Mouse (Mus musculus): Measurements from ENCODE around the gene Snx32.

Snx32 gene

DNA sequence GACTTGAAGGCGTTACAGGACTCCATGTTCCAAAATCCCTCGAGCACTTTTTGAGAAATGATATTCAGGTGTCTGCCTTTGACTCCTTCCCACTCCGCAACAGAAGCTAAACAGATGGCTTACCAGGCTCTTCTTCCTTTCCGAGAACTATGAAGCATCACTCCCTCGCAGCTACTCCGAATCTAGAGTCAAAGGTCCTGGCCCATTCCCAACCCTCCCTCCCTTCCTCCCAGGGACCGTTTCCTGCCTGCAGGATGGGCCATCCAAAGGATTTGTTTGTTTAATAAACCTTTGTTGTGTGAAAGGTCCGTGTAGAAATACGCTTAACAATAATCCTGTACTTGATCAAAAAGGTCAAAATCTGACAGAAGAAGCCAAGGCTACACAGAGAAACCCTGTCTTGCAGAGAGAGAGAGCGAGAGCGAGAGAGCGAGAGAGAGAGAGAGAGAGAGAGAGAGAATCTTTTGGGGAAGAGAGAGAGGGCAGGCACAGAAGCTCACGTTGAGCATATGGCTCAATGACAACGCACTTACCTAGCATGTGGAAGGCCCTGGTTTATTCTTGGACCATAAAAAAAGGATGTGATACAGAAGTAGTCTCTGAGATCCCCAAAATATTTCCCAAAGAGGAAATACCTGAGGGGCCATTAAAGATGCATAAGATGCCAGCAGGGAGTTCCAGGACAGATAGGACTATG lies 52.4 kb downstream of the Snx32 start, which contains the start of gene Ccdc85b:
Gene Ccdc85b (minus strand): TSS at position 149 of the 697 bp plus-strand sequence.
- no peak for DNase-seq (ENCODE audit: low read depth)

DNA sequence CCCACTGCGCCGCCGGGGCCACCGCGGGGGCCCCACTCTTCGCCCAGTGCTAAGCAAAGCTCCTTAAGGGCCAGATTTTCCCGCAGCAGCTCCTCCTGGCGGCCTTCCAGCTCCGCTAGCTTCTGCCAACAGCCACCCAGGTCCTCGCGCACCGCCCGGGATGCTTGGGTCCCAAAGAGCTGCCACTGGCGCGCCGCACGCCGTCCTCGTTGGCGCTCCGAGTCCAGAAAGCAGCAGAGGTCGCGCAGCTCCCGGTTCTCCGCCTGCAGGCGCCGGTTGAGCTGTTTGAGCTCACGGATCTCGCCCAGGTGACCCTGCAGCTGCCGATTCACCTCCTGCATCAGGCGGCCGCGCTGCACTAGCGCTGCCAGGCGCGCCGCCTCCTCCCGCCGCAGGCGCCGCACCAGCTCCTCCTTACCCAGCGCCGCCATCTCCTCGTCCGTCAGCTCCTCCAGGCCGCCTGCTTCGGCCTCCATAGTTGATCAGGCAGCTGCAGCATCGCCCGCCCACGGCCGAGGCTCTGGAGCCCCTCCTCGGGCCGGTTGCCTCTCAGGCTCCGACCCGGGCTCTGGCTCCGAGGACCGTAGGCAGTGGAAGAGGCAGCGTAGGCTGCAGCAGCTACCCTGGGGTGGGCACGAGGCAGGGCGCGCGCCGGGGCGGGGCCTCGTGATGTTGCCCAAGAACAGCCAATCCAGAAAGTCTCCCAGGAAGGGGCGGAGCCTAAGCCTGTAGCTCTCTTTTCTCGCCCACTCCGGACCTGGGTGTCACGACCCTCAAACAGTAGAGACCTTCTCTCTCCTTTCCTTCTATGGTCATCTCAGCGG lies 53.2 kb downstream of the Snx32 start:
- DNase-seq (ENCODE audit: low read depth) = peak; percentile 99

DNA sequence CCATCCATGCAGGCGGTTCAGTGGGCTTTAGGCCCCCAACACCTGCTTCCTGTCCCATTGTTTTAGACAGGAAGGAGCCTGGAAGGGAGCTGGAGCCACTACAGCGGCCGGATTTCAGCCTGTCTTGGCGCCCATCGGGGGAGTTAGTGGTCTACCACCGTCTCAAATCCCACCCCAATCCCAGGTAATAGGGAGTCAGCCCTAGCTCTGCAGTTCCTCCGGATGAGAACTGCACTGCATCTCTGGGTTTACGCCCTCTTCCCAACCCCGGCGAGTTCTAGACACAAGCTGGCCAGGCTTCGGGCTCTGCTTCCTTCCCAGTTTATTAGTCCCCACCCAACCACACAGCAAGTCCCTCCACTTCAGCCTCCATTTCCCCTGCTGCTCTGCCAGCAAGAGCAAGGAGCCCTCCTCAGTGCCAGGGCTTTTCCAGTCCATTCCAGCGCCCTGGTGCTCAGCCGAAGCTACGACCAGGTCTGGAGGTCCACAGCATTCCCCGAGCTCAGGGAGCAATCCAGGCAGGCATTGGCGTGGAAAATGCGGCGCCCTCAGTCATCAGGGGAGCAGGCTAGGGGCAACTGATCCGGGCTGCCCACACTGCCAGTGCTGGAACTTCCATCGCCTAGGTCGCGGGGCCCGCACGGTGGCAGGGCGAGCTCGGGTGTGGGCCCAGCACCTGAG lies 54.0 kb downstream of the Snx32 start:
- DNase-seq (ENCODE audit: low read depth) = peak; percentile 56

DNA sequence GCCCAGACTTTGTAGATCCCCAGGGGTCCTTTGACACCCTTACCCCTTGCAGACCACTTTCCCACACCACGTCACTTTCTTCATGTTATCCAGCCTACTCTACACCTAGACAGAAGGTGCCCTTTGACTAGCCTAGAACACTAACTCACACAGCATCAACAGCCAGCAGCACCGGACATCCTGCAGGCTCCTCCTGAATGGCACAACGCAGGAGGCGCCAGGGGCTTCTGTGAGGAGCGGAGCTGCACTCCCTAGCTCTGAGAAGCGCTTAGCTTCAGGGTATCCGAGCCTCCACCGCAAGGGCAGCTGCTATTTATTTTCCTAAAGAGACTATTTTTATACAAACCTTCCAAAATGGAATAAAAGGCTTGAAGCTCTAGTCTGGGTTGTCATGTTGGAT lies 54.8 kb downstream of the Snx32 start:
- DNase-seq (ENCODE audit: low read depth) = no peak

DNA sequence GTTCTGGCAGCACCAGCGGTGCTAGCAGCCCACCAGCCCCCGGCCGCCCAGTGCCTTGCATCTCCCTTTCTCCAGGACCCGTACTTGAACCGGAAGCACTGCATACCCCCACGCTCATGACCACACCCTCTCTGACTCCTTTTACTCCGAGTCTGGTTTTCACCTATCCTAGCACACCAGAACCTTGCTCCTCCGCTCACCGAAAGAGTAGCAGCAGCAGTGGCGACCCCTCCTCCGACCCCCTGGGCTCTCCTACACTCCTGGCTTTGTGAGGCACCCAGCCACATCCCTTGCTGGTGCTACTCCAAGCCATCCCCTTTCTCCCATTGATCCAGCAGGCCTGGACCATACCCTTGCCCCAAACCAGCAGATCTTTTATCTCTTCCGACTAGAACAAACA lies 55.3 kb downstream of the Snx32 start:
- DNase-seq (ENCODE audit: low read depth) = no peak

DNA sequence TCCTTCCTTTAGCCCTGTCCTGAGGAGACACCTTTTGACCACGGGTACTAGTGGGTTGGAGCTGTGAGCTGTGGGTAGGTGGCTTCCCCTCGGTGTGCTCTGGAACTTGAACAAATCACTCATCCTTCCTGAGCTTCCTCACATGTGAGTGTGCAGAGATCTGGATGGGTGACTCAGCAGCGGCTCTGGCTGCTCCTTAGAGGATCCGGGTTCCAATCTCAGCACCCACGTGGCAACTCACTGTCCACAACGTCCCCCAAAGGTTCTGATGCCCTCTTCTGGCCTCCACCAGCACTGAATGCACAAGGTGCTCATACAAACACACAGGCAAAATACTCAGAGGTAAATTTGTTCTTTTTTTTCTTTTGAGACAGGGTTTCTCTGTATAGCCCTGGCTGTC lies 58.6 kb downstream of the Snx32 start:
- no peak for DNase-seq (ENCODE audit: low read depth)

DNA sequence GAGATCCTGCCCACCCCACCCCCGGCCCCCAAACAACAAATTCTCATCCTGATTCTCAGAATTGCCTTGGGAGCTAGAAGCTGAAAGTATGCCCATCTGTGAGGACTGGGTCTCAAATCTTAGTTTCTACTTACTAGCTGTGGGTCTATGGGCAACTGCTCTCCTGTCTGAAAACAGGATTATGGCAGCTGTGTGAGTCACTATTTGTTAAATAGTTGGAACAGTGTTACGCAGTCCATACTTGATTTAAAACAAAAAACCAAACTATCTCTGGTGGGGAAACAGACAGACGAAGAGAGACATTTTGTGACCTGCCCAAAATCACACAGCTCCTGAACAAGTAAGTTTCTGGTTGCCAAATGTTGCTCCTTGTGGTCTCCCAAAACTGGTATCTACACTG lies 60.7 kb downstream of the Snx32 start:
- peak; percentile 61 for DNase-seq (ENCODE audit: low read depth)

DNA sequence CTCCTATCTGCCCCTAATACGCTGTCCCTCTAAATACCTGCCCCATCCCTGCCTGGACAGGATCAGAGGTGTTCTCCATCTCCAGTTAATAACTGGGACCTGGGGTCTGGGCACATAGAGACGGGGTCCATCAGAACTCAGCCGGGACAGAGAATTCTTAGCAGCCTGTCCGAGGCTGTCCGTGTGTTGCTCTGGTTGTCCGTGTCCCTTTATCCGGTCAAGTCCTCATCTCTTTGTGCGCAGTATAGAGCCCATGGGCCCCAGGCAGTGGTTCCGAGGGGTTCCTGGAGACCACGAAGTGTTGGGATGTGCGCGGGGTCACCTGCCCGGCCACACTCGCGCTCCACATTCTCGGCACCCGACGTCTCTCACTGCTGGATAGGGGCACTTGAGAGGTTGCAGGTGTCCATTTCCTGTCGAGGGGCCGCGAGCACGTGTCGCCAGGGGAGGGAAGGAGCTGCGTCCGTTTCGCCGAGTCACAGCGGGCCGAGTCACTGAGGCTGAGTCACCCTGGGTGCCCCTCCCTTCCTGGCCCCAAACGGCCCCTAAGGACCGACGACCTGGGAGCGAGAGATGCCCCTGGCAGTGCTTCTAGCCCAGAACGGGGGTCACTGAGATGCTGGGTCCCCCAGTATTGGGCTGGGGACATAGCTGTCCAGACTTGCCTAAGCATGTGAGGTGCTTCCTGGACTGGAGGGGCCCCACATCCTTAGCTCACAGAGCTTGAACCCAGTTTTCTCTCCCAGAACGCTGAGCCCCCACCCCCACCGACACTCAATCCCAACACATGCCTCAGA lies 61.8 kb downstream of the Snx32 start:
- peak; percentile 71 for DNase-seq (ENCODE audit: low read depth)

DNA sequence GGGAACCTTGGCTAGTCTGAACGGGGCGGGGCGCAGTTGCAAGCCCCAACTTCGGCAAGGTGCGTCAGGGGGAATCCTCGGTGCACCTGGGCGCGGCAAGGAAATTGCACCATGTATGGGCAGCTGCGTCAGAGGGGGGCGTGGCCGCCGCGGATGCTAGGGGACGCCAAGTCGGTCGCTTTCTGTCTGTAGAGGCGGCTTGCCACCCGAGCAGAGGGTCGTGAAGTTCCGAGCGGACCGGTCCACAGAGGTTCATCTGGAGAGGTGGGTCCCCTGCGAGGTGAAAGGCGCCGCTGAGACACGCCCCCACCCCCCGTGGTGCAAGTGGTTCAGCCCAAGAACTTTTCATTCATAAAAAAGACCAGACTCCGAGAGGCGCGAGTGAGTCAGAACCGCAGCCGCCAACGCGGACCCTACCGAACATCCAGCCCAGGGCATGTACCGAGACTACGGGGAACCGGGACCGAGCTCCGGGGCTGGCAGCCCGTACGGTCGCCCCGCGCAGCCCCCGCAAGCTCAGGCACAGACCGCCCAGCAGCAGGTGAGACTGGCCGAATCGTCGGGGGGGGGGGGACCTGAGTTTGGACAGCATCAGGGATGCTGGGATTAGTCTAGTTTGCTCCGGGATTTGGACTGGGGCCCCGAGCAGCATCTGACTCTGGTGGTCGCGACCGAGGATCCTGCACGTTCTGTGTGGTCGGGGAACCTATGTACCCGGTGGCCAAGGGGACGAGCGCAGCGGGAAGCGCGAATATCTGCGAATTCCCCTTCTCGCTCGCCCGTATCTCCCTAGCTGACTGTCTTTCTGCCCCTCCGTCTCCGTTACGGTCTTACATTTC lies 62.6 kb downstream of the Snx32 start, which contains the start of gene Fosl1:
Gene Fosl1 (plus strand): TSS at position 33 of the 839 bp plus-strand sequence.
- DNase-seq (ENCODE audit: low read depth) = peak; percentile 89

DNA sequence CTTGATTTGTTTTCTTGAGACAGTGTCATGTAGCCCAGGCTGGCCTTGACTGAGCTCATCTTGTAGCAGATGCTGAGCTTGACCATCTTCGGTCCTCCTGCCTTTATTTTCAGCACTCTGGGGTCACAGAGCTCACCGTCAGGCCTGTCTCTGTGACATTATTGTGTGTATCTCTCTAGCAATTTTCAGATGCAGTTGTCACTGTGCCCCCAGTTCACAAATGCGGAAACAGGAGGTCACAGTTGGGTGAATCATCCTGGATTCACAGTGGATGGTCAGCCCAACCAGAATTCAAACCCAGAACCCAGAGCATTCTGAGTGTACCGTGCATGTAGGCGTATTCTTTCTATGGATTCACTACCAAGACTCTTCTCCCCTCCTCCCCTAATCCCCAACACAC lies 64.6 kb downstream of the Snx32 start:
- DNase-seq (ENCODE audit: low read depth) = no peak

DNA sequence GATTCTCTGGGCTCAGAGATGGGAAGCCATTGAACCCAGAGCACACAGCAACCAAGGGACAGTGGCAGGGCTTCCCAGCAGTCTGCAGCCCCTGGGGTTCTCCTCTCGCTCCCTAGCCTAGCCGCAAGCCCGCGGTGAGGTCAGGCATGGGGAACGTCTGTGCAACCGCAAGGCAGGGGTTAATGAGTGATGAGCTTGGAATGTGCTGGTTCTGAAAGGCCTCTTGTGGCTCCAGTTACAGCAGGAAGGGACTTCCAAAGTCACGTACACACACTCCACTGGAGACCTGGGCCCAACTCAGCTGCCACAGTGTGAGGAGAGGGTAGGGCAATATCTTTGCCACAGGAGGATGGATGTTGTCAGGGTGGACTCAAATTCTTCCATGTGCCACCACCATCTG lies 65.4 kb downstream of the Snx32 start:
- peak; percentile 92 for DNase-seq (ENCODE audit: low read depth)

DNA sequence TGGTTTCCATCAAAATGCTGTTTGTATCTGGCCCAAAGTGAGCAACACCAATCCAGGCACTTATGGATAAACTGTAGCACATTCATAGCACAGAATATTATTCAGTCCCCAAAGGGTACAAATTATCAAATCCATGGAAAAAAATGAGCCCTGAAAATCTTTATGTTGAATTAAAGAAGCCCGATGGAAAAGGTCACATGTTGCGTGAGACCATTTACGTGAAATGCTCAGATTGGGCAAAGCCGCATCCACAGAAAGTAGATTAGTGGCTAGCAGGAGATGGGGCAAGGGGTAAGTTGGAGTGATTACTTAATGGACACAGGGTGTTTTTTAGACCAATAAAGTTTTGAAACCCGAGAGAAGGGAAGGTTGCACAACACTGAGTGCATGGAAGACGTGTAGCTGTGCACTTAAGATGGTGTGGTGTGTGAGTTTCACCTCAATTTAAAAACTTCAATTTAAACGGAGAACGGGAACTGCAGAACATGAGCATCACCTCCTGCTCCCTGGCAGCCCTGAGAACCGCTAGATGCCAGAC lies 65.9 kb downstream of the Snx32 start:
- DNase-seq (ENCODE audit: low read depth) = peak; percentile 88

Measured in NIH3T3 (cell line).